Mouse (Mus musculus) thymus, postnatal 0 days (tissue): ENCODE data around the gene B4galt1. TPM values are rescaled to one million over a fixed set of nuclear protein-coding genes. Genes with fewer than 3 reads are reported as not detected.
A peak's percentile ranks its signal among the peaks of the same experiment; 100 is the strongest.

Experiments used
- DNase-seq: peaks from one replicate; pipeline ENCODE4 v3.0.0-alpha.2; 2015; ENCODE audit warnings: low spot score
- microRNA-seq: library from miRNA; unstranded; fragments of <30 nt; microRNA quantifications from one replicate; pipeline ENCODE4, GENCODE M21; 2016; ENCODE audit warnings: borderline number of aligned reads
- polyA plus RNA-seq: library from polyadenylated mRNA; unstranded; fragments of >200 nt; fragmentation: Nextera tagmentation; extraction: Ambion mirVana; gene quantifications from 2 replicates; pipeline ENCODE4 v1.2.1, GENCODE M21; 2015

The B4galt1 gene
- polyA plus RNA-seq, 1 experiment from 2014 or later: 32.0 TPM

GRCm38 (mm10) chr4:40781797-40782495, 71.9 kb downstream of the B4galt1 start:
- DNase-seq: peak; percentile 38

GRCm38 (mm10) chr4:40781143-40781542, 72.7 kb downstream of the B4galt1 start:
- peak; percentile 83 for DNase-seq

- no peak for DNase-seq
Observed at GRCm38 (mm10) chr4:40778656-40779055, 75.1 kb downstream of the B4galt1 start.

- DNase-seq: peak; percentile 35
Observed at GRCm38 (mm10) chr4:40777116-40777515, 76.7 kb downstream of the B4galt1 start.

GRCm38 (mm10) chr4:40776416-40776815, 77.4 kb downstream of the B4galt1 start:
- peak; percentile 44 for DNase-seq

GRCm38 (mm10) chr4:40774279-40775259, 79.2 kb downstream of the B4galt1 start:
- peak; percentile 83 for DNase-seq

GRCm38 (mm10) chr4:40759876-40760275, 93.9 kb downstream of the B4galt1 start:
- DNase-seq: peak; percentile 70

GRCm38 (mm10) chr4:40757780-40758420, 95.9 kb downstream of the B4galt1 start, which contains the start of gene Smu1:
Gene Smu1, minus strand, starts transcription at chr4:40757923.
- DNase-seq: peak; percentile 98

GRCm38 (mm10) chr4:40757157-40757779, 96.5 kb downstream of the B4galt1 start:
- DNase-seq: no peak

Small RNAs within 50 kb of the gene (microRNA-seq; reads per million reads assigned to microRNA genes)
- not detected for gene Gm24112
- gene Gm25931: not detected
- not detected for gene Mir5123

Other genes with a start within 250 kb of the B4galt1 start
- 35.3 and 42.1 TPM in 2 replicates for gene Aptx, start 150.8 kb downstream of the B4galt1 start, polyA plus RNA-seq
- 410 and 488 TPM in 2 replicates for gene Dnaja1, start 131.9 kb downstream of the B4galt1 start, polyA plus RNA-seq
- gene Smu1, start 96.1 kb downstream of the B4galt1 start, polyA plus RNA-seq: 158 and 161 TPM in 2 replicates
- 2.4 and 2.6 TPM in 2 replicates for gene Spink4, start 66.0 kb upstream of the B4galt1 start, polyA plus RNA-seq
- 185 and 190 TPM in 2 replicates for gene Bag1, start 94.3 kb upstream of the B4galt1 start, polyA plus RNA-seq
- gene Chmp5, start 94.4 kb upstream of the B4galt1 start, polyA plus RNA-seq: 131 and 141 TPM in 2 replicates
- 63.5 and 65.6 TPM in 2 replicates for gene Nfx1, start 116.9 kb upstream of the B4galt1 start, polyA plus RNA-seq
- 0.86 and 1.7 TPM in 2 replicates for gene Aqp7, start 194.1 kb upstream of the B4galt1 start, polyA plus RNA-seq
- gene Aqp3, start 244.2 kb upstream of the B4galt1 start, polyA plus RNA-seq: 5.6 and 9.1 TPM in 2 replicates